Mouse (Mus musculus) heart, embryonic 15.5 days (tissue): Measurements from ENCODE around the gene Enpp3. TPM values are rescaled to one million over a fixed set of nuclear protein-coding genes. Genes with fewer than 3 reads are reported as not detected.

Source experiments
- ATAC-seq: fragments of 200-750 bp; cut with Nextera tagmentation; replicated peaks from 2 replicates; pipeline ENCODE4 v1.8.0; 2017; ENCODE audit warnings: low read depth, moderate TSS enrichment; ENCODE audit not compliant: insufficient number of reproducible peaks, insufficient read depth, low FRiP score
- H3K27ac ChIP-seq: fragments of 300-500 bp; sonication (generic); 2 replicates; pipeline ENCODE4 v1.5.1; 2015; ENCODE audit warnings: mild to moderate bottlenecking, inconsistent platforms
- H3K27me3 ChIP-seq: fragments of 300-500 bp; sonication (generic); 2 replicates; pipeline ENCODE4 v1.6.1; 2015; ENCODE audit warnings: inconsistent platforms
- H3K36me3 ChIP-seq: fragments of 300-500 bp; sonication (generic); 2 replicates; pipeline ENCODE4 v1.6.1; 2015; ENCODE audit warnings: mild to moderate bottlenecking, inconsistent platforms
- H3K4me1 ChIP-seq: fragments of 300-500 bp; sonication (generic); replicated peaks from 2 replicates; pipeline ENCODE4 v1.6.1; 2015; ENCODE audit warnings: inconsistent platforms
- H3K4me2 ChIP-seq: fragments of 300-500 bp; sonication (generic); 2 replicates; pipeline ENCODE4 v1.6.1; 2015; ENCODE audit warnings: inconsistent platforms, mild to moderate bottlenecking, moderate library complexity
- H3K4me3 ChIP-seq: fragments of 300-500 bp; sonication (generic); 2 replicates; pipeline ENCODE4 v1.5.1; 2015; ENCODE audit warnings: mild to moderate bottlenecking, inconsistent platforms
- H3K9ac ChIP-seq: fragments of 300-500 bp; sonication (generic); 2 replicates; pipeline ENCODE4 v1.6.1; 2015; ENCODE audit warnings: mild to moderate bottlenecking, inconsistent platforms
- H3K9me3 ChIP-seq: fragments of 300-500 bp; sonication (generic); replicated peaks from 2 replicates; pipeline ENCODE4 v1.6.1; 2016; ENCODE audit warnings: inconsistent platforms
- WGBS: fragments of 180-500 bp; shearing (Covaris S2); methylation state at CpG from one replicate; pipeline ENCODE4 v1.1.7; 2015; ENCODE audit warnings: mixed read lengths; 5-methylcytosine and 5-hydroxymethylcytosine counted together
- polyA plus RNA-seq: library from polyadenylated mRNA; unstranded; fragments of >200 nt; fragmentation: Nextera tagmentation; extraction: Ambion mirVana; gene quantifications from 2 replicates; pipeline ENCODE4 v1.2.1, GENCODE M21; 2015

The Enpp3 gene
- polyA plus RNA-seq, 1 experiment from 2014 or later, result 3.8 TPM

- ATAC-seq, result no peak
- no peak overlapping the region for H3K27ac ChIP-seq
- H3K9me3 ChIP-seq, result no peaks in the 10 kb centered on the region
- H3K4me1 ChIP-seq, result no peaks in the 10 kb centered on the region; the same call in 1 of the 2 replicates
- H3K36me3 ChIP-seq, result no peaks in the 10 kb centered on the region
- no peaks in the 10 kb centered on the region for H3K27me3 ChIP-seq
- 28% methylated on average over 8 of the region's 8 CpGs for WGBS
- H3K4me2 ChIP-seq, result no peak overlapping the region
- no peak overlapping the region for H3K4me3 ChIP-seq
- no peak overlapping the region for H3K9ac ChIP-seq
Measured at GRCm38 (mm10) chr10:24758326-24758915, 84.2 kb downstream of the Enpp3 start.

- peak overlapping the region; percentile 45 for H3K4me3 ChIP-seq
- H3K4me2 ChIP-seq, result peak overlapping the region; percentile 54
- WGBS, result 75% methylated on average over 9 of the region's 9 CpGs
- no peaks in the 10 kb centered on the region for H3K36me3 ChIP-seq
- no peaks in the 10 kb centered on the region; the same call in 1 of the 2 replicates for H3K4me1 ChIP-seq
- no peak overlapping the region for H3K9ac ChIP-seq
- no peak overlapping the region for H3K27ac ChIP-seq
- no peaks in the 10 kb centered on the region for H3K9me3 ChIP-seq
- ATAC-seq, result no peak
- H3K27me3 ChIP-seq, result no peaks in the 10 kb centered on the region
Measured at GRCm38 (mm10) chr10:24754874-24755540, 87.6 kb downstream of the Enpp3 start.

GRCm38 (mm10) chr10:24754251-24754835 lies 88.3 kb downstream of the Enpp3 start:
- no peak overlapping the region for H3K27ac ChIP-seq
- H3K9ac ChIP-seq, result no peak overlapping the region
- no peak for ATAC-seq

GRCm38 (mm10) chr10:24753536-24754250 lies 88.9 kb downstream of the Enpp3 start:
- WGBS, result 60% methylated on average over 16 of the region's 16 CpGs
- H3K9me3 ChIP-seq, result no peaks in the 10 kb centered on the region
- H3K4me3 ChIP-seq, result peak overlapping the region; percentile 45
- no peaks in the 10 kb centered on the region for H3K27me3 ChIP-seq
- no peak overlapping the region for H3K27ac ChIP-seq
- H3K4me2 ChIP-seq, result peak overlapping the region; percentile 54
- no peaks in the 10 kb centered on the region for H3K36me3 ChIP-seq
- H3K4me1 ChIP-seq, result no peaks in the 10 kb centered on the region; the same call in 1 of the 2 replicates
- ATAC-seq, result no peak
- H3K9ac ChIP-seq, result no peak overlapping the region

More at GRCm38 (mm10) chr10:24754251-24754835, 88.3 kb downstream of the Enpp3 start:
- Histone ChIP-seq H3K4me2 (peak overlapping the region; percentile 54), H3K9me3 (no peaks in the 10 kb centered on the region), H3K4me1 (no peaks in the 10 kb centered on the region; the same call in 1 of the 2 replicates), H3K4me3 (peak overlapping the region; percentile 45), H3K27me3 (no peaks in the 10 kb centered on the region), H3K36me3 (no peaks in the 10 kb centered on the region)
- whole genome bisulfite sequencing, result 35% methylated on average over 11 of the region's 11 CpGs

- Histone ChIP-seq H3K4me2 (no peak overlapping the region), H3K4me1 (peaks cover 2% of the 10 kb centered on the region; the same call in 1 of the 2 replicates), H3K36me3 (no peaks in the 10 kb centered on the region), H3K9me3 (no peaks in the 10 kb centered on the region), H3K9ac (no peak overlapping the region), H3K27me3 (no peaks in the 10 kb centered on the region), H3K27ac (no peak overlapping the region), H3K4me3 (no peak overlapping the region)
- no peak for ATAC-seq
- WGBS, result 79% methylated on average over 13 of the region's 13 CpGs
Measured at GRCm38 (mm10) chr10:24742950-24743487, 99.6 kb downstream of the Enpp3 start.

GRCm38 (mm10) chr10:24741229-24742198 lies 101.1 kb downstream of the Enpp3 start:
- H3K4me3 ChIP-seq, result no peak overlapping the region
- no peak for ATAC-seq
- H3K4me1 ChIP-seq, result peaks cover 2% of the 10 kb centered on the region; the same call in 1 of the 2 replicates
- no peak overlapping the region for H3K4me2 ChIP-seq
- H3K36me3 ChIP-seq, result no peaks in the 10 kb centered on the region
- H3K27ac ChIP-seq, result no peak overlapping the region
- H3K9ac ChIP-seq, result no peak overlapping the region
- 41% methylated on average over 7 of the region's 7 CpGs for WGBS
- no peaks in the 10 kb centered on the region for H3K27me3 ChIP-seq
- no peaks in the 10 kb centered on the region for H3K9me3 ChIP-seq

GRCm38 (mm10) chr10:24739171-24739570 lies 103.5 kb downstream of the Enpp3 start:
- Histone ChIP-seq H3K27me3 (no peaks in the 10 kb centered on the region), H3K4me3 (no peak overlapping the region), H3K9me3 (no peaks in the 10 kb centered on the region), H3K27ac (no peak overlapping the region), H3K4me1 (peaks cover 2% of the 10 kb centered on the region; the same call in 1 of the 2 replicates), H3K9ac (no peak overlapping the region), H3K36me3 (no peaks in the 10 kb centered on the region), H3K4me2 (no peak overlapping the region)
- WGBS, result 68% methylated on average over 2 of the region's 2 CpGs
- ATAC-seq, result no peak

- ATAC-seq, result no peak
- Histone ChIP-seq H3K4me3 (no peak overlapping the region), H3K27ac (no peak overlapping the region), H3K4me2 (no peak overlapping the region), H3K27me3 (no peaks in the 10 kb centered on the region), H3K9me3 (no peaks in the 10 kb centered on the region), H3K4me1 (peaks cover 2% of the 10 kb centered on the region; the same call in 1 of the 2 replicates), H3K36me3 (no peaks in the 10 kb centered on the region), H3K9ac (no peak overlapping the region)
- WGBS, result 66% methylated on average over 2 of the region's 2 CpGs
Measured at GRCm38 (mm10) chr10:24738456-24738855, 104.2 kb downstream of the Enpp3 start.

GRCm38 (mm10) chr10:24735027-24735777 lies 107.4 kb downstream of the Enpp3 start:
- H3K36me3 ChIP-seq, result no peaks in the 10 kb centered on the region
- no peak overlapping the region for H3K4me3 ChIP-seq
- WGBS, result 73% methylated on average over 5 of the region's 5 CpGs
- H3K9ac ChIP-seq, result no peak overlapping the region
- H3K4me1 ChIP-seq, result peaks cover 10% of the 10 kb centered on the region
- H3K27me3 ChIP-seq, result no peaks in the 10 kb centered on the region
- no peaks in the 10 kb centered on the region for H3K9me3 ChIP-seq
- no peak for ATAC-seq
- no peak overlapping the region for H3K27ac ChIP-seq
- no peak overlapping the region for H3K4me2 ChIP-seq

GRCm38 (mm10) chr10:24727478-24727877 lies 115.1 kb downstream of the Enpp3 start:
- Histone ChIP-seq H3K27ac (no peak overlapping the region), H3K4me3 (no peak overlapping the region), H3K4me2 (no peak overlapping the region), H3K27me3 (no peaks in the 10 kb centered on the region), H3K4me1 (peaks cover 10% of the 10 kb centered on the region), H3K9me3 (no peaks in the 10 kb centered on the region), H3K9ac (no peak overlapping the region), H3K36me3 (no peaks in the 10 kb centered on the region)
- ATAC-seq, result no peak
- WGBS, result 87% methylated on average over 4 of the region's 4 CpGs
